Mouse (Mus musculus) right cerebral cortex, postnatal 14 days (tissue): ENCODE measurements around the gene N4bp2l2.

ENCODE experiments used
- DNase-seq: peaks from one replicate; pipeline ENCODE4 v3.0.0; 2022

Gene N4bp2l2

GRCm38 (mm10) chr5:150560851-150561250, 105.1 kb downstream of the N4bp2l2 start:
- no peak for DNase-seq

- DNase-seq = no peak
Measured at GRCm38 (mm10) chr5:150559519-150560103, 106.4 kb downstream of the N4bp2l2 start.
